Mouse (Mus musculus) liver, postnatal 0 days (tissue): ENCODE measurements at regions not wholly inside any gene's neighbourhood (a gene's known extent, or its start where the extent isn't known, plus 50 kb on each side); places are given as distances from the start of the nearest gene placed in this dataset.
"Not testable (repeated sequence)": the region's sequence is repeated elsewhere in the genome, so short reads cannot be mapped to it uniquely, and the experiment has no call there.

Experiments used
- ATAC-seq: fragments of 200-750 bp; cut with Nextera tagmentation; 2 replicates; pipeline ENCODE4 v1.8.0; 2017; ENCODE audit warnings: mild to moderate bottlenecking, moderate library complexity
- DNase-seq: peaks from one replicate; pipeline ENCODE4 v3.0.0-alpha.2; 2016
- H3K27ac ChIP-seq: fragments of 300-500 bp; sonication (generic); 2 replicates; pipeline ENCODE4 v1.5.1; 2014; ENCODE audit warnings: antibody characterized with exemption, moderate library complexity, mild to moderate bottlenecking, low read depth
- H3K27me3 ChIP-seq: fragments of 300-500 bp; sonication (generic); 2 replicates; pipeline ENCODE4 v1.6.1; 2014; ENCODE audit warnings: low read length, control low read depth, mixed read lengths; ENCODE audit not compliant: insufficient read depth
- H3K36me3 ChIP-seq: fragments of 300-500 bp; sonication (generic); replicated peaks from 2 replicates; pipeline ENCODE4 v1.6.1; 2014; ENCODE audit warnings: mild to moderate bottlenecking, control low read depth, low read length, moderate library complexity, mixed read lengths; ENCODE audit not compliant: insufficient read depth
- H3K4me1 ChIP-seq: fragments of 300-500 bp; sonication (generic); 2 replicates; pipeline ENCODE4 v1.6.1; 2014; ENCODE audit warnings: antibody characterized with exemption, mild to moderate bottlenecking, control low read depth; ENCODE audit not compliant: insufficient read depth
- H3K4me2 ChIP-seq: fragments of 300-500 bp; sonication (generic); 2 replicates; pipeline ENCODE4 v1.6.1; 2014; ENCODE audit warnings: low read depth, mild to moderate bottlenecking, low read length, moderate library complexity, mixed read lengths
- H3K4me3 ChIP-seq: fragments of 300-500 bp; sonication (generic); 2 replicates; pipeline ENCODE4 v1.5.1; 2014; ENCODE audit warnings: low read depth, low read length
- H3K9ac ChIP-seq: fragments of 300-500 bp; sonication (generic); replicated peaks from 2 replicates; pipeline ENCODE4 v1.6.1; 2014; ENCODE audit warnings: mild to moderate bottlenecking, moderate library complexity
- H3K9me3 ChIP-seq: fragments of 300-500 bp; sonication (generic); 2 replicates; pipeline ENCODE4 v1.6.1; 2016; ENCODE audit warnings: mild to moderate bottlenecking, control low read depth, low read length, mixed read lengths
- whole genome bisulfite sequencing: fragments of 180-500 bp; shearing (Covaris S2); extraction: QIAGEN DNeasy Blood & Tissue Kit; methylation state at CpG from one replicate; pipeline ENCODE4 v1.1.7; 2014; ENCODE audit not compliant: insufficient replicate concordance; 5-methylcytosine and 5-hydroxymethylcytosine counted together

GRCm38 (mm10) chr6:47745856-47746255 lies 67.4 kb downstream of the Pdia4 start:
- whole genome bisulfite sequencing = 84% methylated on average over 8 of the region's 14 CpGs
- H3K27me3 ChIP-seq, H3K4me2 ChIP-seq, H3K36me3 ChIP-seq, H3K27ac ChIP-seq, DNase-seq, ATAC-seq, H3K4me1 ChIP-seq, H3K9ac ChIP-seq, H3K4me3 ChIP-seq, H3K9me3 ChIP-seq: not testable (repeated sequence)

GRCm38 (mm10) chr6:47743856-47744255 lies 69.4 kb downstream of the Pdia4 start:
- no CpG with 5 or more reads among the region's 20 CpGs for WGBS

DNA sequence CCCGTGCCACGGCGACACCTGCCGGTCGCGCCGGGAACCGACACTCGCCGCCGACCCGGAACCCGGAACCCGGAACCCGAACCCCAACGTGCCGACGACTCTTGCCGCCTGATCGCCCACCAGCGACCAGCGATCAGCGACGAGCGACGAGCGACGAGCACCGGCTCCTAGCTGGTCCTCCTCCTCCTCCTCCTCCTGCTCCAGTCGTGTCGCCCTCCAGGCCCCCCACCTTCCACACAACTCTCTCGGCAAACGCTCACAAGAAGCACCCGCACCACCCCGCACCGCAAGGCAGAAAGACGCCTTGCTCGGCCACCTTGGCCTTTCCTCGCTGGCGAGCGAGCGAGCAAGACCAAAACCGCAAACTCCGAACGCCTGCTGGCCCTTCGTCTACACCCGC lies 73.0 kb downstream of the Pdia4 start:
- DNase-seq = peak; percentile 23
- ATAC-seq, H3K27me3 ChIP-seq, H3K4me1 ChIP-seq, H3K9ac ChIP-seq, H3K36me3 ChIP-seq, H3K9me3 ChIP-seq, H3K27ac ChIP-seq: not testable (repeated sequence)
- H3K4me3 ChIP-seq = peak overlapping the region; percentile 37
- peak overlapping the region; percentile 58; the same call in 1 of the 2 replicates for H3K4me2 ChIP-seq
- WGBS = 7% methylated on average over 13 of the region's 47 CpGs

More at GRCm38 (mm10) chr6:47743856-47744255, 69.4 kb downstream of the Pdia4 start:
- H3K36me3 ChIP-seq, ATAC-seq, H3K4me2 ChIP-seq, H3K4me3 ChIP-seq, DNase-seq, H3K27me3 ChIP-seq, H3K27ac ChIP-seq, H3K9me3 ChIP-seq, H3K9ac ChIP-seq, H3K4me1 ChIP-seq: not testable (repeated sequence)

- H3K4me3 ChIP-seq, H3K4me1 ChIP-seq, H3K27me3 ChIP-seq, H3K9me3 ChIP-seq, H3K27ac ChIP-seq, H3K36me3 ChIP-seq, H3K9ac ChIP-seq, DNase-seq, H3K4me2 ChIP-seq, ATAC-seq: not testable (repeated sequence)
- WGBS = 5% methylated on average over 12 of the region's 26 CpGs
These were observed 73.5 kb downstream of the Pdia4 start for GRCm38 (mm10) chr6:47739696-47740095.

DNA sequence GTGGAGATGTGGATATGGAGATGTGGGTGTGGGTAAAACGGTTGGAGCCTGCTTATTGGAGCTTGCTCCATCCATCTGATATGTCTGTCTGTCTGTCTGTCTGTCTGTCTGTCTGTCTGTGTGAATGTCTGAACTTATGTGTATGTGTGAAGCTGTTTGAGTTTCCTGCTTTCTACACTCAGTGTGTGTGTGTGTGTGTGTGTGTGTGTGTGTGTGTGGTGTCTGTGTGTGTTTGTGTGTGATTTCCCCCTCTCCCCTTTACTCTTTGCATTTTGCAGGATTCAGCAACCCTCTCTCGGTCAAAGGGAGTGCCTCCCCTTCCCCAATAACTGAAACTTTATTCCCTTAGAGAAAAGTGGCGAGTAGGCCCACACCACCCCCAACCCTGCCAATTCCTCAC lies 75.3 kb downstream of the Pdia4 start:
- H3K9ac ChIP-seq, H3K27me3 ChIP-seq, ATAC-seq, H3K4me2 ChIP-seq, DNase-seq, H3K36me3 ChIP-seq, H3K4me3 ChIP-seq, H3K4me1 ChIP-seq, H3K27ac ChIP-seq, H3K9me3 ChIP-seq: not testable (repeated sequence)
- no CpG with 5 or more reads among the region's 3 CpGs for WGBS
